Mouse (Mus musculus) cerebellum, adult 2 months (tissue): Measurements from ENCODE around the gene Adh1.

Experiments
- CTCF ChIP-seq: fragments of 200-500 bp; IDR thresholded peaks from 2 replicates; pipeline ENCODE4 v1.5.1; 2011; ENCODE audit warnings: low read depth, mild to moderate bottlenecking, control low read depth, low read length, moderate library complexity, borderline replicate concordance; ENCODE audit not compliant: insufficient read depth
- POLR2A ChIP-seq: fragments of 200-500 bp; IDR thresholded peaks from 2 replicates; pipeline ENCODE4 v1.6.1; 2011; ENCODE audit warnings: low read length, control low read depth, borderline replicate concordance; ENCODE audit not compliant: insufficient read depth

DNA sequence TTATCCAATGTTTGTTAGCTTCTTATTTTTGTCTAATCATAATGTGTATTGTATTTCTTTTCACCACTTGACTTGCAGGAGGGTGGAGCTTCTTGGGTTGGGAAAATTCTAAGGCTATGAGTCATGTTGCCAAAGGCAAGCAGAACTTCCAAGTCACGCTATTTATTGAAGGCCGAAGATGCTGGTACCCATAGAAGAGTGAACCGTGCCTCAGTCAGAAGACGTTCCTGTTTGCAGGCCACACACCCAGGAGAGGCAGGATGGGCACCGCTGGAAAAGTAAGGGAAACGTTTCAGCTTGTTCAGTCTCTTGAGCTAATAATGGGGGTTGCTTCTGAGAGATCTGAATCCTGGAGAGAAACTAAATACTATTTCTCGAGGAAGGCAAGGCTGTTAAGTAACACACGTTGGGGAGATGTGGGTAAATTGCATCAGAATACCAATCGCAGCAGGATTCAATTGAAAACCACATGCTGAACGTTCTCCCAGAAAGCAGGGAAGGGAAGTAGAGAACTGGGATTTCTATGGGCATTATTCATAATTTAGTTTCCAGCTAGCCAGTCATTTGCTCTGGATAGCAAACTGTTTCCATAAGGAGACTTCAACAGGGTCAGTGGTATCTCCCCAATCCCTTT, 43.0 kb upstream of the Adh1 start, which contains the start of gene Adh7:
- no peak for TF ChIP-seq CTCF
- TF ChIP-seq POLR2A = no peak
